Mouse (Mus musculus) brain, embryonic 14.5 days (tissue): ENCODE measurements at regions not wholly inside any gene's neighbourhood (a gene's known extent, or its start where the extent isn't known, plus 50 kb on each side); places are given as distances from the start of the nearest gene placed in this dataset.

Experiments
- CTCF ChIP-seq: fragments of 200-500 bp; IDR thresholded peaks from 2 replicates; pipeline ENCODE4 v1.5.1; 2012; ENCODE audit warnings: inconsistent platforms, mild to moderate bottlenecking, moderate library complexity, borderline replicate concordance; ENCODE audit not compliant: insufficient read depth, insufficient read length; ENCODE audit errors: extremely low read depth
- POLR2A ChIP-seq: fragments of 200-500 bp; IDR thresholded peaks from 2 replicates; pipeline ENCODE4 v1.6.1; 2012; ENCODE audit warnings: mild to moderate bottlenecking, inconsistent platforms, borderline replicate concordance; ENCODE audit not compliant: poor library complexity, insufficient read depth, insufficient read length, severe bottlenecking; ENCODE audit errors: extremely low read depth

DNA sequence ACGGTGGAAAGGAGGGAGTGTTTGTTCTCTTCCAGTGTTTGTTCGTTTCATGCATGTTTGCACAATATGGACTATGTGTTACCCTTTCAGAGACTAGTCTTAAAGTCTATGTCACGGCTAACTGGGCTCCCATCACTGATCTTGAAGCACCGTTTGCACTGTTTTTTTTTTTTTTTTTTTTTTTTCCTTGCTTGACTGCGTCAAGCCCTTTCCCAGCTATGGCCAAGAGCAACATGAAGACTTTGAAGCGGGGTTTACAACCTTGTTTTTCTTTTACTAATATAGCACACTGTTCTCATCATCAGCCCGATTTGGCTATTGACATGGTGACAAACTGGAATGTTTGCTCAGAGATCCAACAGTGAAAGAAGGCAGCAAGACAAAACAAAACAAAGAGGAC is 109.1 kb upstream of the Slc5a12 start:
- TF ChIP-seq CTCF (no peak), POLR2A (no peak)
